Mouse (Mus musculus): ENCODE results near the gene Prss43.

DNA sequence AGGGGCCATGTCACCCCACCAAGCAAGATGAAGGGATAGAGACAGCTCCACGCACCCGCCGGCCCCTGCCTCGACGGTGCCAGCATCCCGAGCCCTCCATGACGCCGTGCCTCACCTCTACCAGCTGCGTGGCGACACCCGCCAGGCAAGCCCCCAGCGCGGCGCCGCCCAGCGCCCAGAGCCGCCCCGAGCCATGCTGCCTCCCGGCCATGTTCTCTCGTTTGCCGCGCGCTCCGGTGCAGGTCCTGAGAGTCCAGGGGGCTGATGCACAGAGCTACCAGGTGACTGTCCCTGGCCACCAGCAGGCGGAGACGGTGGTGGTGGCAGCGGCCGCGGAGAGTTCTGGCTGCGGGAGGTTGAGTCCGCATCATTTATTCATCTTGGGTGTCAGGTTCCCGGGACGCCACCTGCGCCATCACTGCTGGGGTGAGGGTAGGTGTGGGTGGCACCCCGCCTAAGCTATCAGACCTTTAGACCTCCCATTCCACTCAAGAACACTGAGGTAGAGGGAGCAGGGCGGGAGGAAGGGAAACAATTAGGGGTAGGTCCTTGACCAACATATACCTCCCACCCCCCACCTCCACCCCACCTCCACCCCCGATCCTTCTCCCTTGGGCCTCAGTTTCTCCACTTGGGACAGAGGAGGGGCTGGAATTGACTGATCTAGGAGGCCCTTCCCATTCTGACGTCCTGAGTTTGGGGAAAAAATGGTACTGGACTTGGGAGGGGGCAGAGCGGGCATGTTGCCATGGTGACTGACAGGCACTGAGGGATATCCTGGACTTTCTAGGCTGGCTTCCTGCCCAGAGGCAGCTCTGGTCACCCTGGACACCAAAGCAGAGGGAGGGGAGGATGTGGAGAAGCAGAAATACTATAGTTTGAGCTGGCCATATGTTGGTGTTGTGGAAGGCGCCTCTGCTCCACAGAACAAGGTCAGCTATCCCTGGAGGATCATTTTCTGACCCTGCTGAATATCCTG is 47.5 kb downstream of the Prss43 start:
- TF ChIP-seq CTCF (IDR thresholded peaks at IDR 0.05; ENCODE audit: low read depth) (peak; percentile 35), EP300 (optimal IDR thresholded peaks at IDR 0.05) (no peak)

All from stomach, postnatal 0 days (tissue).